Mouse (Mus musculus): Measurements from ENCODE around the gene 4930452B06Rik. TPM values are rescaled to one million over a fixed set of nuclear protein-coding genes. Genes with fewer than 3 reads are reported as not detected.
"Not testable (repeated sequence)": the region's sequence is repeated elsewhere in the genome, so short reads cannot be mapped to it uniquely, and the experiment has no call there.

The 4930452B06Rik gene
- polyA plus RNA-seq, 1 experiment from 2014 or later = 18.5 TPM

GRCm38 (mm10) chr14:8628406-8628805 lies 37.6 kb downstream of the 4930452B06Rik start:
- Histone ChIP-seq H3K36me3 (ENCODE audit: control insufficient read depth, insufficient read depth) (no peaks in the 10 kb centered on the region), H3K9ac (ENCODE audit: low read length) (no peak overlapping the region), H3K4me2 (ENCODE audit: low read depth, low read length) (no peak overlapping the region), H3K9me3 (replicated peaks; ENCODE audit: control insufficient read depth, low read length) (no peaks in the 10 kb centered on the region), H3K4me1 (ENCODE audit: control insufficient read depth, insufficient read depth, low read length) (no peaks in the 10 kb centered on the region), H3K27ac (ENCODE audit: low read length) (no peak overlapping the region), H3K4me3 (ENCODE audit: low read length) (no peak overlapping the region), H3K27me3 (ENCODE audit: control insufficient read depth, insufficient read depth, low read length) (no peaks in the 10 kb centered on the region)
- WGBS = 70% methylated on average over 5 of the region's 5 CpGs
- no peak for ATAC-seq (replicated peaks; ENCODE audit: extremely low read depth, insufficient read depth, low FRiP score)

DNA sequence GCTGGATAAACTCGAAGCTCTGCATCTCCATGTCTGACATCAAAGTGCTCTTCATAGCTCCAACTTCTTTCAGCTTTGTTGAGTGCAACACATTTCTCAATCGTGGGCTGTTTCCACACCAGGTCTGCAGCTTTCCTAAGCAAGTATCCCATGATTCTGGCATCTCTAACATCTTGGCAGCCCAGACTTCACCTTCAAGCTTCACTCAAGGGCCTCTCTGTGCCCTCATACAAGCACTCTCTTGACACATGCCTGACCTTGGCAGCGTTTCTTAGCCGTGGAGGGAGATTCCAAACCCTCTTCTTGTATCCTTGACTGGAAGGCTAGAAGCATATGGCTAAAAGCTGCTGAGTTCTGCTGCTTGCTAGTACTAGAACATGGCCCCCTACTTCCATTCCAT lies 38.6 kb downstream of the 4930452B06Rik start:
- no peaks in the 10 kb centered on the region for H3K36me3 ChIP-seq (ENCODE audit: control insufficient read depth, insufficient read depth)
- WGBS = 71% methylated on average over 4 of the region's 4 CpGs
- ATAC-seq (replicated peaks; ENCODE audit: extremely low read depth, insufficient read depth, low FRiP score) = no peak
- H3K9me3 ChIP-seq (replicated peaks; ENCODE audit: control insufficient read depth, low read length) = no peaks in the 10 kb centered on the region
- no peaks in the 10 kb centered on the region for H3K4me1 ChIP-seq (ENCODE audit: control insufficient read depth, insufficient read depth, low read length)
- no peak overlapping the region for H3K9ac ChIP-seq (ENCODE audit: low read length)
- no peak overlapping the region for H3K4me3 ChIP-seq (ENCODE audit: low read length)
- no peak overlapping the region for H3K4me2 ChIP-seq (ENCODE audit: low read depth, low read length)
- H3K27me3 ChIP-seq (ENCODE audit: control insufficient read depth, insufficient read depth, low read length) = no peaks in the 10 kb centered on the region
- H3K27ac ChIP-seq (ENCODE audit: low read length) = no peak overlapping the region

DNA sequence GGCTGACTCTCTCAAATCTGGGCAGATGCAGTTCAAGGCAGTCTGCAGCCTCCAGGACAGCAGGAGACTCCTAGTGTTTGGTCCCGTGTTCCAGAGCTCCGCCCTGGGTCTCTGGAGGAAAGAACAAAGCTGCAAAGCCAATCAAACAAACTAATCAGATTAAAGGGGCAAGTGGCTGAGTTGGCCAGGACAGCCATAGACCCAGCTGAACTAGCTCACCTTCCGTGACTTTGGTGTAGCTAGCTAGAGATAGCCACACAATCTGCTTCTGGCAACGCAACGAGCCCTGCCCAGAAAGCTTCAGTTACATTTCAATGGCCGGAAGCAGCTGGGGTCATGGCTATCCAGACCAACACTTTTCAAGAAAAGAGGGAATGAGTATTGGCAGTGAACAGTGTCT lies 44.9 kb downstream of the 4930452B06Rik start:
- peak; percentile 43; the same call in 1 of the 2 replicates for ATAC-seq (replicated peaks; ENCODE audit: extremely low read depth, insufficient read depth, low FRiP score)
- H3K4me2 ChIP-seq (ENCODE audit: low read depth, low read length) = no peak overlapping the region
- no peaks in the 10 kb centered on the region for H3K27me3 ChIP-seq (ENCODE audit: control insufficient read depth, insufficient read depth, low read length)
- no peaks in the 10 kb centered on the region for H3K4me1 ChIP-seq (ENCODE audit: control insufficient read depth, insufficient read depth, low read length)
- no peaks in the 10 kb centered on the region for H3K36me3 ChIP-seq (ENCODE audit: control insufficient read depth, insufficient read depth)
- no peak overlapping the region for H3K27ac ChIP-seq (ENCODE audit: low read length)
- H3K9ac ChIP-seq (ENCODE audit: low read length) = no peak overlapping the region
- 33% methylated on average over 6 of the region's 6 CpGs for WGBS
- H3K4me3 ChIP-seq (ENCODE audit: low read length) = no peak overlapping the region
- H3K9me3 ChIP-seq (replicated peaks; ENCODE audit: control insufficient read depth, low read length) = no peaks in the 10 kb centered on the region

DNA sequence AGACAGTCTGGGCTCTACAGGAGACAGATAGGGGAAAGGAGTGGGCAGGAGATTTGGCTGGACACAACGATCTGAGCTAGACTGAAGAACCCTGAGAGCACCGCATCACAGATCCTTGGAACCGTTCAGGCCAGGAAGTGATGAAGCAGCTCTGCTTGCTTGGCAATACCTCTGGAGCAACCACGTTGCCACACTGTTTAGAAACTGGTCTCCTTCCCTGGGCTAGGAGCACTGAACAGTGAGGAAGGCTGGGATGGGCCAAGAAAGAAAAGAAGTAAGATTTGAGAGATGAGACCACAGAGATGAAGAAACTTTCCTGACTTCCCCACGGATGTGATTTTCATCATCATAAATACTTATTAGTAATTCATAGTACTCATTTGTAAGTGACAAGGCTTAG lies 45.5 kb downstream of the 4930452B06Rik start:
- no peak overlapping the region for H3K4me3 ChIP-seq (ENCODE audit: low read length)
- 82% methylated on average over 5 of the region's 5 CpGs for WGBS
- no peak for ATAC-seq (replicated peaks; ENCODE audit: extremely low read depth, insufficient read depth, low FRiP score)
- no peaks in the 10 kb centered on the region for H3K36me3 ChIP-seq (ENCODE audit: control insufficient read depth, insufficient read depth)
- H3K9me3 ChIP-seq (replicated peaks; ENCODE audit: control insufficient read depth, low read length) = no peaks in the 10 kb centered on the region
- H3K4me1 ChIP-seq (ENCODE audit: control insufficient read depth, insufficient read depth, low read length) = no peaks in the 10 kb centered on the region
- no peak overlapping the region for H3K9ac ChIP-seq (ENCODE audit: low read length)
- H3K27ac ChIP-seq (ENCODE audit: low read length) = no peak overlapping the region
- no peak overlapping the region for H3K4me2 ChIP-seq (ENCODE audit: low read depth, low read length)
- H3K27me3 ChIP-seq (ENCODE audit: control insufficient read depth, insufficient read depth, low read length) = no peaks in the 10 kb centered on the region

DNA sequence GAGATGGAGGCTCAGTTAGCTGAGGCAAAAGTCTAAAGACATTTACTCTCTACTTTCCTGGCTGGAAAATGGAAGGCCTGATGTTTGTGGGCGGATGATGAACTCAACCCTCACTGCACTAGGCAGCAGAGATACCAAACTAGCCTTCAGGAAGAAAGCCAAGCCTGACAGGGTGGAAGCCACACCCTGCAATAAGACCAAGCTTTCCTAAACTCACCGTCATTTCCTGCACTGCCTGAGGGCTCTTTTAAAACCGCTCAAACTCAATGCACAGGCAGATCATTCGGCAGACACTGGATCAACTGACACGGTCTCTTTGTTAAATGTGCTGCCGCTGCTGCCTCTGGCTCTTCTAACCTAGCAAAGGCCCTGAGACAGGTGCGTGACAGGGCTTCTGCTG lies 50.4 kb downstream of the 4930452B06Rik start:
- H3K9ac ChIP-seq (ENCODE audit: low read length) = no peak overlapping the region
- no peaks in the 10 kb centered on the region for H3K4me1 ChIP-seq (ENCODE audit: control insufficient read depth, insufficient read depth, low read length)
- no peak overlapping the region for H3K27ac ChIP-seq (ENCODE audit: low read length)
- no peak overlapping the region for H3K4me2 ChIP-seq (ENCODE audit: low read depth, low read length)
- H3K4me3 ChIP-seq (ENCODE audit: low read length) = no peak overlapping the region
- WGBS = 67% methylated on average over 7 of the region's 7 CpGs
- no peaks in the 10 kb centered on the region for H3K9me3 ChIP-seq (replicated peaks; ENCODE audit: control insufficient read depth, low read length)
- no peak; the same call in 1 of the 2 replicates for ATAC-seq (replicated peaks; ENCODE audit: extremely low read depth, insufficient read depth, low FRiP score)
- no peaks in the 10 kb centered on the region for H3K27me3 ChIP-seq (ENCODE audit: control insufficient read depth, insufficient read depth, low read length)
- H3K36me3 ChIP-seq (ENCODE audit: control insufficient read depth, insufficient read depth) = no peaks in the 10 kb centered on the region

DNA sequence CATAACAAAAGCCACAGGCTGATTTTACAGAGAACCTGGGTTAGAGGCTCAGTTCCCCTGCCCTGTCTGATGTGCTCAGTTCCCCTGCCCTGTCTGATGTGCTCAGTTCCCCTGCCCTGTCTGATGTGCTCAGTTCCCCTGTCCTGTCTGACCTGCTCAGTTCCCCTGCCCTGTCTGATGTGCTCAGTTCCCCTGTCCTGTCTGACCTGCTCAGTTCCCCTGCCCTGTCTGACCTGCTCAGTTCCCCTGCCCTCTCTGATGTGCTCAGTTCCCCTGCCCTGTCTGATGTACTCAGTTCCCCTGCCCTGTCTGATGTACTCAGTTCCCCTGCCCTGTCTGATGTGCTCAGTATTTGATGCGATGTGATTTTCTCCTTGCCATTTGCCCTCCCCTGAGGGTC lies 51.6 kb downstream of the 4930452B06Rik start:
- H3K9ac ChIP-seq (ENCODE audit: low read length); ATAC-seq (replicated peaks; ENCODE audit: extremely low read depth, insufficient read depth, low FRiP score); H3K4me3 ChIP-seq (ENCODE audit: low read length); H3K9me3 ChIP-seq (replicated peaks; ENCODE audit: control insufficient read depth, low read length); H3K27me3 ChIP-seq (ENCODE audit: control insufficient read depth, insufficient read depth, low read length); H3K27ac ChIP-seq (ENCODE audit: low read length); H3K4me1 ChIP-seq (ENCODE audit: control insufficient read depth, insufficient read depth, low read length); H3K4me2 ChIP-seq (ENCODE audit: low read depth, low read length); H3K36me3 ChIP-seq (ENCODE audit: control insufficient read depth, insufficient read depth): not testable (repeated sequence)
- 78% methylated on average over 1 of the region's 1 CpGs for WGBS

DNA sequence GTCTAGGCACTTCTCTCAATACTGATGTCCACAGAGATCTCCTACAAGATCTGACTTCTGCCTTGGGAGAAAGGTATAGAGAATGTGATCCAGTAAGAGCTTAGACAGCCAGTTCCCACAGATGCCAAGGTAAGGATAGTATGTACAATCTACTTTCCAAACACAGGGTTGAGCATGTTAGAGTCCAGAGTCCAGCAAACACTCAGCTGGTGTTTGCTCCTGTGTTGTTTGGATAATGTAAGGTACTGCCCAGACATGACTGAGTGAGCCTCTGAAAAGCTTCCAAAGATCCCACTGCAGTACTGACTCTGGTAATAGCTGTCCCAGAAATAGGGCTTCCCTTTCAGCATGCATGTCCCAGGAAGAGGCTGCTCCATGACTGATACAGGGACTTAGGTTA lies 54.0 kb downstream of the 4930452B06Rik start:
- Histone ChIP-seq H3K9ac (ENCODE audit: low read length) (no peak overlapping the region), H3K4me2 (ENCODE audit: low read depth, low read length) (no peak overlapping the region), H3K27me3 (ENCODE audit: control insufficient read depth, insufficient read depth, low read length) (no peaks in the 10 kb centered on the region), H3K9me3 (replicated peaks; ENCODE audit: control insufficient read depth, low read length) (no peaks in the 10 kb centered on the region), H3K4me3 (ENCODE audit: low read length) (no peak overlapping the region), H3K27ac (ENCODE audit: low read length) (no peak overlapping the region), H3K36me3 (ENCODE audit: control insufficient read depth, insufficient read depth) (no peaks in the 10 kb centered on the region), H3K4me1 (ENCODE audit: control insufficient read depth, insufficient read depth, low read length) (no peaks in the 10 kb centered on the region)
- no peak for ATAC-seq (replicated peaks; ENCODE audit: extremely low read depth, insufficient read depth, low FRiP score)

DNA sequence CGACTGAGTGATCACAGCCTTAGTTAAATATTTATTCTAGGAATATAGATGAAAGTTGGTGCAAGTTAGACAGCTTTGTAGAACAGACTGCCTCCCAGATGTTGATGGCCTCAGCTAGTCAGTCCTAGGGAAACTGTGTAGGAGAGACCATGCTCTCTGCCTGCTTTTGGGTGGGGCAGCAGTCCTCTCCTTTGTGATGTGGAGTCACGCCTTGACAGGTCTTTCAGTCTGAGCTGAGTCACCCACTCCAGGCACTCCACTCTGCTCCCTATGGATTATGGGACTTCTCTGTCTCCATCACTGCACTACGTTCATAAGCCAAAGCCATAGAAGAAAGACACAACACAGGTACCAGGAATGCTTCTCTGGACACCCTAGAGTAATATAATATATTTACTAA lies 55.9 kb downstream of the 4930452B06Rik start:
- Histone ChIP-seq H3K27ac (ENCODE audit: low read length) (no peak overlapping the region), H3K9me3 (replicated peaks; ENCODE audit: control insufficient read depth, low read length) (no peaks in the 10 kb centered on the region), H3K36me3 (ENCODE audit: control insufficient read depth, insufficient read depth) (no peaks in the 10 kb centered on the region), H3K27me3 (ENCODE audit: control insufficient read depth, insufficient read depth, low read length) (no peaks in the 10 kb centered on the region), H3K9ac (ENCODE audit: low read length) (no peak overlapping the region), H3K4me2 (ENCODE audit: low read depth, low read length) (no peak overlapping the region), H3K4me1 (ENCODE audit: control insufficient read depth, insufficient read depth, low read length) (no peaks in the 10 kb centered on the region), H3K4me3 (ENCODE audit: low read length) (no peak overlapping the region)
- WGBS = 81% methylated on average over 3 of the region's 3 CpGs
- no peak for ATAC-seq (replicated peaks; ENCODE audit: extremely low read depth, insufficient read depth, low FRiP score)

DNA sequence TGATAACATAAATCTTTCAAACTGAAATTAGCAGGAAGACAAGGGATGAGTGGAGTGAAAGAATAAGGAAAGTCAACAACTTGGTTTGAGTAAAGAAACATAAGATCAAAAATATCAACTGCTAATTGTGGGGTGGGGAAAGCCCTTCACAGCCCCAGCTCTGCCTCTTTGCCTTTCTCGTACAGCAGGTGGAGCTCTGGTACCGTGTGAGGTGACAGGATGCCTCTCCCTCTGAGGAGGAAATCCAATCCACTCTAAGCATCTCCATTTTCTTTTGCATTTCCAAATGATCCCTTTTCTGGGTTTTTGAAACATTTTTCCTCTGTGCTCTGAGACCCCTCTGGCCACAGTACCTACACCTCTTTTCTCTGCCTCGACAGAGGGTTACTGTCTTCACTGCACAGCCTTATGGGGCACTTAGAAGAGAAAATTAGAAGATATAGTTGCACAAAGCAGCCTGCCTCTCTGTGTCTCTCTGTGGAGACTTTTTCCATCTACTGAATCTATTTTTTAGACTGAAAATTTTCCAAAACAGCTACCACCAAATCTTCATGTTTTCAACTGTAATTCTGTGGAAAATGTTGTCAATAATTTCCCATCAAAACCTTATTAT lies 57.4 kb downstream of the 4930452B06Rik start:
- Histone ChIP-seq H3K27ac (ENCODE audit: low read length) (no peak overlapping the region), H3K27me3 (ENCODE audit: control insufficient read depth, insufficient read depth, low read length) (no peaks in the 10 kb centered on the region)
- 4% methylated on average over 3 of the region's 3 CpGs for WGBS

More for the DNA sequence above, 57.4 kb downstream of the 4930452B06Rik start:
- H3K4me2 ChIP-seq (ENCODE audit: low read depth, low read length) = no peak overlapping the region
- ATAC-seq (replicated peaks; ENCODE audit: extremely low read depth, insufficient read depth, low FRiP score) = peak; percentile 69
- H3K4me1 ChIP-seq (ENCODE audit: control insufficient read depth, insufficient read depth, low read length) = no peaks in the 10 kb centered on the region
- no peak overlapping the region for H3K4me3 ChIP-seq (ENCODE audit: low read length)
- no peaks in the 10 kb centered on the region for H3K9me3 ChIP-seq (replicated peaks; ENCODE audit: control insufficient read depth, low read length)
- H3K36me3 ChIP-seq (ENCODE audit: control insufficient read depth, insufficient read depth) = no peaks in the 10 kb centered on the region
- no peak overlapping the region for H3K9ac ChIP-seq (ENCODE audit: low read length)
